Mouse (Mus musculus) intestine, embryonic 14.5 days (tissue): ENCODE data around the gene Ntm. TPM values are rescaled to one million over a fixed set of nuclear protein-coding genes. Genes with fewer than 3 reads are reported as not detected.

Experiments used
- ATAC-seq: fragments of 200-750 bp; cut with Nextera tagmentation; replicated peaks from 2 replicates; pipeline ENCODE4 v1.8.0; 2017; ENCODE audit warnings: low read depth, moderate number of reproducible peaks, moderate TSS enrichment, moderate library complexity; ENCODE audit not compliant: low FRiP score, low TSS enrichment
- DNase-seq: peaks from one replicate; pipeline ENCODE4 v3.0.0-alpha.2; 2018; ENCODE audit warnings: low spot score
- H3K27ac ChIP-seq: fragments of 300-500 bp; sonication (generic); 2 replicates; pipeline ENCODE4 v1.5.1; 2014; ENCODE audit warnings: low read depth, mild to moderate bottlenecking, control low read depth
- H3K27me3 ChIP-seq: fragments of 300-500 bp; sonication (generic); replicated peaks from 2 replicates; pipeline ENCODE4 v1.6.1; 2014; ENCODE audit warnings: low read length, control low read depth; ENCODE audit not compliant: control insufficient read depth, insufficient read depth
- H3K36me3 ChIP-seq: fragments of 300-500 bp; sonication (generic); 2 replicates; pipeline ENCODE4 v1.6.1; 2014; ENCODE audit warnings: low read length, control low read depth; ENCODE audit not compliant: control insufficient read depth, insufficient read depth
- H3K4me1 ChIP-seq: fragments of 300-500 bp; sonication (generic); replicated peaks from 2 replicates; pipeline ENCODE4 v1.6.1; 2014; ENCODE audit warnings: low read length, control low read depth, mixed read lengths; ENCODE audit not compliant: control insufficient read depth, insufficient read depth
- H3K4me2 ChIP-seq: fragments of 300-500 bp; sonication (generic); 2 replicates; pipeline ENCODE4 v1.6.1; 2014; ENCODE audit warnings: low read length
- H3K4me3 ChIP-seq: fragments of 300-500 bp; sonication (generic); 2 replicates; pipeline ENCODE4 v1.5.1; 2014; ENCODE audit warnings: low read depth, low read length, control low read depth, mixed read lengths
- H3K9ac ChIP-seq: fragments of 300-500 bp; sonication (generic); 2 replicates; pipeline ENCODE4 v1.6.1; 2014; ENCODE audit warnings: mild to moderate bottlenecking, low read length
- H3K9me3 ChIP-seq: fragments of 300-500 bp; sonication (generic); 2 replicates; pipeline ENCODE4 v1.6.1; 2016; ENCODE audit warnings: low read length, control low read depth; ENCODE audit not compliant: control insufficient read depth
- WGBS: fragments of 180-500 bp; shearing (Covaris S2); extraction: QIAGEN DNeasy Blood & Tissue Kit; methylation state at CpG from one replicate; pipeline ENCODE4 v1.1.7; 2014; 5-methylcytosine and 5-hydroxymethylcytosine counted together
- polyA plus RNA-seq: library from polyadenylated mRNA; unstranded; fragments of >200 nt; fragmentation: Nextera tagmentation; extraction: Ambion mirVana; gene quantifications from 2 replicates; pipeline ENCODE4 v1.2.1, GENCODE M21; 2014

Ntm gene
- polyA plus RNA-seq, 1 experiment from 2014 or later, result 11.6 TPM

DNA sequence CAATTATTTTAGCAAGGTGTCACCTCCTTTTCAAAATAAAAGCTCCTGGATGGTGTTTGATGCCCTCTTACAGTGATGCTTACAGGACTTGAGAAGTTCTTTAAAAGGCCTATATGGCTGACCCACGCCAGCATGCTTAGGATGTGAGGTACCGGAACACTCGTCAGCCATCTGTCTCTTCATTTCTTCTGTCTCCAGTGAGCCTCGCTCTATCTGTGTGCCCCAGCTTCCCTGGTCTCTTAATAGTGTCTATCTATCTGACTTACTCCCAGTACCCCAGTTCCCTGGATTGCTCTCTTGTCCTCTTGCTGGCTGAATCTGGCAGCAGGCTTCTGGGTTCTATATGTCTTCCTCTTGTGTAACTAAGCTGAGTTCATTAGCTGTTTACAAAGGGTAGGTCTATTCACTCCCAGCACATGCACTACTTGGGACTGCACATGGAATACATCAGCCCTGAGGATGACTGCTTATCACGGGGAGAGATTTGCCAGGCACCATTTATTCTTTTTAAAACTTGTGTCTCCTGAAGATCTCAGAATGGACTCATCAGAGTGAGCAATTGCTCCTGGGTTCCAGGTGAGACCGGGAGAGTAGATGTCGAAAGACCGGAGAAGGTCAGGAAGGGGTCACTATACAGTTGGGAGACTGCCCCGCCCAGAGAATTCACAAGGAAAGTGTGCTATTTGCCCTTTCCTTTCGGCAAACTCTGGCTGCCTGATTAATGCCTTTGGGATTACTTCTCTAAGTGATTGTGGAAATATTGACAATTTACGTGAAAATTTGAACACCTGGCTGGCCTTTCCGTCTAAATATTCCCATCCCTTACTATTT lies 585.6 kb downstream of the Ntm start:
- WGBS, result 47% methylated on average over 12 of the region's 12 CpGs
- H3K27ac ChIP-seq, result no peak overlapping the region

DNA sequence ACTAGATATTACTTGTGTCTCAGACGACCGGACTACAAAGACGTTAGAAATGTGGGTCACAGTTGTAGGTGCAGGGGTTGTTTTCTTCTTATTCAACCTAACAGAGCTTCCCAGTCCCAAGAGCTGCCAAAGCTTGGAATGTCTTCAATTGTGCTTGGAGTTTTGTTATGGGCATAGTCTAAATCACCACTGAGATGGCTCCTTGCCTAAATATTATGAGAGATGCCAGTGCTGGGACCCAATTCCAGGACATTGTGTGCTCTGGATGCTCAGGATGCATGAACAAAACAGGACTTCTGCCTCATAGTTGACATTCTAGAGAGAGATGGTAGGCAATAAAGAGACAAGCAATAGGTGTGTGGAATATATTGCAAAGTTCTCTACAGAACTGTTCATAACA lies 591.6 kb downstream of the Ntm start:
- WGBS, result 81% methylated on average over 3 of the region's 3 CpGs
- Histone ChIP-seq H3K4me3 (no peak overlapping the region), H3K27ac (no peak overlapping the region), H3K27me3 (no peaks in the 10 kb centered on the region), H3K9me3 (no peaks in the 10 kb centered on the region), H3K9ac (no peak overlapping the region), H3K36me3 (no peaks in the 10 kb centered on the region), H3K4me1 (no peaks in the 10 kb centered on the region), H3K4me2 (no peak overlapping the region)
- no peak for DNase-seq
- ATAC-seq, result no peak

More for the DNA sequence above, 585.6 kb downstream of the Ntm start:
- no peak overlapping the region for H3K9ac ChIP-seq
- DNase-seq (no peak), ATAC-seq (no peak)
- no peaks in the 10 kb centered on the region for H3K9me3 ChIP-seq
- no peaks in the 10 kb centered on the region for H3K36me3 ChIP-seq
- no peak overlapping the region for H3K4me2 ChIP-seq
- H3K4me1 ChIP-seq, result peaks cover 11% of the 10 kb centered on the region; the same call in 1 of the 2 replicates
- no peaks in the 10 kb centered on the region for H3K27me3 ChIP-seq
- H3K4me3 ChIP-seq, result no peak overlapping the region

DNA sequence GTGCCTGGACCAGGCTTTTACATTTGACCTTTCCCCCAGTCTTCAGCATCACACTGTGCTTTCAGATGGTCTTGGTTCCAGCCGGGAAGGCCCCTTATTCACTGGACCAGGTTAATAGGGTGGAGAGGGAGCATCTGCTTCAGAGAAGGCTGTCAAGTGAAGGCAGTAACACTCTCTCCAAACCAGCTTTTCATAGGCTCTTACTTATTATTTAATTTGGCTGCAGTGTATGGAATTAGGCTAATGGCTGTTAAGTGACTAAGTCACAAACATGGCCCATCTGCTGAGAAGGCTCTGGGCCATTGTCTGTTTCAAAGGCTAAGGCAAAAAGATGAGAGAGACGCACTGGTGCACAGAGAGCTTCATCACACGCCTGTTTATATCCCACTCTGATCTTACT lies 593.3 kb downstream of the Ntm start:
- 88% methylated on average over 3 of the region's 3 CpGs for WGBS
- Histone ChIP-seq H3K4me2 (no peak overlapping the region), H3K4me1 (no peaks in the 10 kb centered on the region), H3K4me3 (no peak overlapping the region), H3K9me3 (no peaks in the 10 kb centered on the region), H3K27me3 (no peaks in the 10 kb centered on the region), H3K9ac (no peak overlapping the region), H3K27ac (no peak overlapping the region), H3K36me3 (no peaks in the 10 kb centered on the region)
- no peak for ATAC-seq
- DNase-seq, result no peak

DNA sequence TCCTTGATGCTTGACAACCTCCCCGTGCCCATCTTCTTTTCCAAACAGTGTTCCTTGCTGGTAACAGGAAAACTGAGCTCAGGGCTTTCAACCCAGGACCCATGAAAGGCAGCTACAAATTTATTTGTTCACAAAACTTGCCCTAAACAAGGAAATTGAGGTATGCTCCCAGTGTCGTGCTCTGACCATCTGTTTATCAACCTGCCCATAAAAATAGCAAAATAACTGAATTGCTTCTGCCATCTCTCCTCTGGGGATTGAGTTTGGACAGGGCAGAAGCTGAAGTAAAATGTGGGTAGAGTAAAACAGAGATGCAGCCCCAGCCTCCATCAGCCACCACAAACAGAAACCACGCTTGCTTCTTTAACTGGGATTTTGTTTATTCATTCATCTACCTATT lies 594.6 kb downstream of the Ntm start:
- 49% methylated on average over 3 of the region's 3 CpGs for WGBS
- Histone ChIP-seq H3K4me2 (no peak overlapping the region), H3K27me3 (no peaks in the 10 kb centered on the region), H3K27ac (no peak overlapping the region), H3K9me3 (no peaks in the 10 kb centered on the region), H3K36me3 (no peaks in the 10 kb centered on the region), H3K9ac (no peak overlapping the region), H3K4me1 (no peaks in the 10 kb centered on the region), H3K4me3 (no peak overlapping the region)
- DNase-seq, result no peak
- no peak for ATAC-seq

DNA sequence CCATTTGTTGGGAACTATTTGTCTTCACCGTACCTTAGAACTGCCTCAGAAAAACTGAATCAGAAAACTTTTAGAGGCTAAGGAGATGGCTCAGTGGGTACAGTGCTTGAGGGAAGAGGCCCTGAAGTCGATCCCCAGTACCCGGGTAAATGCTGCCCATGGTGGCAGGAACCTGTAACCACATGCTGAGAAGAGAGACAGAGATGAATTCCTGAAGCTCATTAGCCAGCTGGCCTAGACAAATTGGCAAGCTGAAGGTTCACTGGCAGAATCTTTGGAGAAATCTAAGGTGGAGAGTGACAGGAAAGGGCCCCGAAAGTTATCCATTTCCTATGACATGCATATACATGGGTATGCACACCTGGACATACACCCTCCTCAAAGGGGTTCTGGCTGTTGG lies 605.1 kb downstream of the Ntm start:
- 81% methylated on average over 4 of the region's 4 CpGs for WGBS
- Histone ChIP-seq H3K4me3 (no peak overlapping the region), H3K4me2 (no peak overlapping the region), H3K9me3 (no peaks in the 10 kb centered on the region), H3K4me1 (no peaks in the 10 kb centered on the region), H3K9ac (no peak overlapping the region), H3K27ac (no peak overlapping the region), H3K36me3 (no peaks in the 10 kb centered on the region), H3K27me3 (no peaks in the 10 kb centered on the region)
- no peak for DNase-seq
- no peak for ATAC-seq

DNA sequence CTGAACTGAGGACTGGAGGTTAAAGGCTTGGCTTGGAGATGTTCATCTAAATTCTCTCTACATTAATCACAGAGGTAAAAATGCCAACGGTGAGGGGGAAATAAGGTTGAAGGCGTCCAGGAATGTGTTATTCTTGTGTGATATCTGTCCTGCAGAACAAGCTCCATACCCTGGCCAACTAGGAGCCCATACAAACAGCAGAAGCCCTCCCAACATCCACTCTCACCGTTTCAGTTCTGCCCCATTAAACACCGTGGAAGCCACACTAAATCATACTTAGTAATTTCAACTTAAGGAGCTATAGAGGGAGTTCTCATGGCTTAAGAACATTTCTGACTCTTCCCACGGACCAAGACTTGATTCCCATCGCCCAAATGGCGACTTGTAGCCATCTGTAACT lies 620.6 kb downstream of the Ntm start:
- Histone ChIP-seq H3K27ac (no peak overlapping the region), H3K27me3 (no peaks in the 10 kb centered on the region), H3K9ac (no peak overlapping the region), H3K4me1 (no peaks in the 10 kb centered on the region), H3K4me2 (no peak overlapping the region), H3K4me3 (no peak overlapping the region), H3K36me3 (no peaks in the 10 kb centered on the region), H3K9me3 (no peaks in the 10 kb centered on the region)
- no peak for DNase-seq
- WGBS, result 75% methylated on average over 7 of the region's 7 CpGs
- ATAC-seq, result no peak

DNA sequence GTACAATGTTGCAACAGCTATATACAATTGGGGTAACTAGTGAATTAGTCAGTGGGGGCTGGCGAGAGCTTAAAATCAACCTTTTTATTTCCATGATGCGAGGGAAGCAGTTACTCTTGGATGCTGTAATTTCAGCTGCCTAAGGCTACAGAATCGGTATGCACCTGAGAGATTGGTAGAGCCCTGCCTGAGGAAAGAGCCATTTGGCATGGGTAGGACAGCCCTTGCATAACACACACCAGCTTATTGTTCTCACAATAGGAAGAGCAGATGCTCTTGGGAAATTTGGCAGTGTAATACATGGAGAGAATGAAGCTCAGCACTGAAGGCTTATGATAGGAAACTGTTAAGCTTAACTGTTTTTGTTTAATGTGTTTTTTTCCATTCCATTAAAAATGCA lies 621.6 kb downstream of the Ntm start:
- no peaks in the 10 kb centered on the region for H3K27me3 ChIP-seq
- no peaks in the 10 kb centered on the region for H3K9me3 ChIP-seq
- no peak overlapping the region for H3K27ac ChIP-seq
- H3K36me3 ChIP-seq, result no peaks in the 10 kb centered on the region
- H3K4me2 ChIP-seq, result no peak overlapping the region
- 90% methylated on average over 3 of the region's 3 CpGs for WGBS
- no peak overlapping the region for H3K4me3 ChIP-seq
- no peak for ATAC-seq
- H3K4me1 ChIP-seq, result no peaks in the 10 kb centered on the region
- no peak overlapping the region for H3K9ac ChIP-seq
- no peak for DNase-seq

DNA sequence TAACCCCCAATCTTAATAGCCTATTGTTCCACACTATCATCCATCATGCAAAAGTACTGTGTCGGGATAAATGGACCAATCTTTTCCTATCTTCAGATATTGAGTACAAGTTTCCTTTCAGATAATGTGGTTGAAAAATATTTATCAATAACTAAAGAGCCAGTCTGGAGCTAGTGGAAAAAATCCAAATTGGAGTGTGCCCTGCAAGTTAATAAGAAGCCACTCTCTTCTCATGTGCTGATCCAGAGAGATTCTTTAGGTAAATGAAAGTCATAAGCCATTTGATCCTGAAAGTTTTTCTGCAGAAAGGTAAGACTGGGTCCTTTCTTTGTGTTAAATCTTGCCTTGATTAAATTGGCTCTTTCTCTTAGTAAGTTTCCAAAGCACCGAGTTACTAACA lies 627.3 kb downstream of the Ntm start:
- H3K4me2 ChIP-seq, result no peak overlapping the region
- no peak overlapping the region for H3K4me3 ChIP-seq
- H3K4me1 ChIP-seq, result peaks cover 4% of the 10 kb centered on the region; the same call in 1 of the 2 replicates
- ATAC-seq (no peak), DNase-seq (no peak)
- no peaks in the 10 kb centered on the region for H3K9me3 ChIP-seq
- H3K27me3 ChIP-seq, result no peaks in the 10 kb centered on the region
- 87% methylated on average over 2 of the region's 2 CpGs for WGBS
- H3K9ac ChIP-seq, result no peak overlapping the region
- no peak overlapping the region for H3K27ac ChIP-seq
- no peaks in the 10 kb centered on the region for H3K36me3 ChIP-seq
